Mouse (Mus musculus) right cerebral cortex, adult 18-20 months (tissue): Measurements from ENCODE around the gene Gm45140.
"Not testable (repeated sequence)": the region's sequence is repeated elsewhere in the genome, so short reads cannot be mapped to it uniquely, and the experiment has no call there.

Experiments
- DNase-seq: peaks from one replicate; pipeline ENCODE4 v3.0.0; 2022; ENCODE audit warnings: mixed read lengths

Gene Gm45140

GRCm38 (mm10) chr6:87774909-87775308 is 60.7 kb downstream of the Gm45140 start:
- DNase-seq, result no peak

GRCm38 (mm10) chr6:87774466-87774865 is 61.1 kb downstream of the Gm45140 start:
- DNase-seq, result no peak

GRCm38 (mm10) chr6:87770626-87771025 is 65.0 kb downstream of the Gm45140 start:
- no peak for DNase-seq

GRCm38 (mm10) chr6:87764296-87764695 is 71.3 kb downstream of the Gm45140 start:
- not testable (repeated sequence) for DNase-seq

- peak; percentile 15 for DNase-seq
These were observed 72.0 kb downstream of the Gm45140 start for GRCm38 (mm10) chr6:87763376-87764280.

- no peak for DNase-seq
These were observed 73.4 kb downstream of the Gm45140 start for GRCm38 (mm10) chr6:87762161-87762560.

- DNase-seq, result no peak
These were observed 75.7 kb downstream of the Gm45140 start for GRCm38 (mm10) chr6:87759850-87760249.

GRCm38 (mm10) chr6:87759404-87759803 is 76.2 kb downstream of the Gm45140 start:
- DNase-seq, result no peak

GRCm38 (mm10) chr6:87756896-87757295 is 78.7 kb downstream of the Gm45140 start:
- DNase-seq, result no peak

- no peak for DNase-seq
These were observed 80.4 kb downstream of the Gm45140 start for GRCm38 (mm10) chr6:87755196-87755595.

GRCm38 (mm10) chr6:87751574-87751973 is 84.0 kb downstream of the Gm45140 start:
- DNase-seq, result no peak

- DNase-seq, result no peak
These were observed 85.2 kb downstream of the Gm45140 start for GRCm38 (mm10) chr6:87750184-87750910.

- no peak for DNase-seq
These were observed 87.1 kb downstream of the Gm45140 start for GRCm38 (mm10) chr6:87748531-87748930.

- DNase-seq, result no peak
These were observed 87.5 kb downstream of the Gm45140 start for GRCm38 (mm10) chr6:87748078-87748477.

GRCm38 (mm10) chr6:87746849-87747248 is 88.7 kb downstream of the Gm45140 start:
- DNase-seq, result no peak

GRCm38 (mm10) chr6:87746059-87746458 is 89.5 kb downstream of the Gm45140 start:
- no peak for DNase-seq

GRCm38 (mm10) chr6:87745301-87745700 is 90.3 kb downstream of the Gm45140 start:
- DNase-seq, result no peak

GRCm38 (mm10) chr6:87744632-87745031 is 91.0 kb downstream of the Gm45140 start:
- no peak for DNase-seq

GRCm38 (mm10) chr6:87743281-87743680 is 92.3 kb downstream of the Gm45140 start:
- DNase-seq, result no peak

- no peak for DNase-seq
These were observed 92.8 kb downstream of the Gm45140 start for GRCm38 (mm10) chr6:87742804-87743203.

- DNase-seq, result no peak
These were observed 93.6 kb downstream of the Gm45140 start for GRCm38 (mm10) chr6:87741978-87742377.

- DNase-seq, result no peak
These were observed 95.1 kb downstream of the Gm45140 start for GRCm38 (mm10) chr6:87740496-87740895.

- DNase-seq, result no peak
These were observed 95.7 kb downstream of the Gm45140 start for GRCm38 (mm10) chr6:87739898-87740297.
